Mouse (Mus musculus) heart, adult 11 months (tissue): ENCODE measurements at regions not wholly inside any gene's neighbourhood (a gene's known extent, or its start where the extent isn't known, plus 50 kb on each side); places are given as distances from the start of the nearest gene placed in this dataset.
A peak's percentile ranks its signal among the peaks of the same experiment; 100 is the strongest.

Experiments used
- DNase-seq: peaks from one replicate; pipeline ENCODE4 v3.0.0; 2022

GRCm38 (mm10) chr13:59314419-59314818, 270.6 kb downstream of the Agtpbp1 start:
- no peak for DNase-seq

- DNase-seq: no peak
Observed at GRCm38 (mm10) chr13:59313725-59314330, 271.2 kb downstream of the Agtpbp1 start.

- DNase-seq: peak; percentile 64
Observed at GRCm38 (mm10) chr13:59292905-59293304, 292.1 kb downstream of the Agtpbp1 start.

GRCm38 (mm10) chr13:59289127-59289526, 295.9 kb downstream of the Agtpbp1 start:
- DNase-seq: peak; percentile 51

- DNase-seq: no peak
Observed at GRCm38 (mm10) chr13:59281199-59281598, 303.8 kb downstream of the Agtpbp1 start.

GRCm38 (mm10) chr13:59279136-59279535, 305.9 kb downstream of the Agtpbp1 start:
- peak; percentile 75 for DNase-seq

- peak; percentile 59 for DNase-seq
Observed at GRCm38 (mm10) chr13:59271661-59272060, 313.4 kb downstream of the Agtpbp1 start.

GRCm38 (mm10) chr13:59266854-59267253, 318.2 kb downstream of the Agtpbp1 start:
- no peak for DNase-seq

- peak; percentile 82 for DNase-seq
Observed at GRCm38 (mm10) chr13:59264126-59264525, 320.9 kb downstream of the Agtpbp1 start.

GRCm38 (mm10) chr13:59261924-59262323, 323.1 kb downstream of the Agtpbp1 start:
- DNase-seq: peak; percentile 36

- DNase-seq: peak; percentile 28
Observed at GRCm38 (mm10) chr13:59255798-59256435, 329.1 kb downstream of the Agtpbp1 start.

- no peak for DNase-seq
Observed at GRCm38 (mm10) chr13:59253667-59254558, 331.1 kb downstream of the Agtpbp1 start.

GRCm38 (mm10) chr13:59251252-59252006, 333.6 kb downstream of the Agtpbp1 start:
- DNase-seq: no peak

- no peak for DNase-seq
Observed at GRCm38 (mm10) chr13:59248411-59248810, 336.6 kb downstream of the Agtpbp1 start.

GRCm38 (mm10) chr13:59246984-59247537, 338.0 kb downstream of the Agtpbp1 start:
- DNase-seq: no peak

GRCm38 (mm10) chr13:59246070-59246469, 339.0 kb downstream of the Agtpbp1 start:
- no peak for DNase-seq

GRCm38 (mm10) chr13:59244622-59245021, 340.4 kb downstream of the Agtpbp1 start:
- DNase-seq: no peak

- DNase-seq: no peak
Observed at GRCm38 (mm10) chr13:59242671-59243070, 342.4 kb downstream of the Agtpbp1 start.

- DNase-seq: peak; percentile 74
Observed at GRCm38 (mm10) chr13:59238696-59239095, 346.3 kb downstream of the Agtpbp1 start.

GRCm38 (mm10) chr13:59235836-59236235, 349.2 kb downstream of the Agtpbp1 start:
- DNase-seq: peak; percentile 80

GRCm38 (mm10) chr13:59229111-59229541, 355.9 kb downstream of the Agtpbp1 start:
- DNase-seq: peak; percentile 85

- DNase-seq: peak; percentile 97
Observed at GRCm38 (mm10) chr13:59228059-59228830, 356.8 kb downstream of the Agtpbp1 start.
